Mouse (Mus musculus): ENCODE results near the gene 5830473C10Rik. TPM values are rescaled to one million over a fixed set of nuclear protein-coding genes. Genes with fewer than 3 reads are reported as not detected.

The 5830473C10Rik gene
- not detected in 2 replicates for polyA plus RNA-seq (2014; fragmentation: Nextera tagmentation; extraction: Ambion mirVana)

DNA sequence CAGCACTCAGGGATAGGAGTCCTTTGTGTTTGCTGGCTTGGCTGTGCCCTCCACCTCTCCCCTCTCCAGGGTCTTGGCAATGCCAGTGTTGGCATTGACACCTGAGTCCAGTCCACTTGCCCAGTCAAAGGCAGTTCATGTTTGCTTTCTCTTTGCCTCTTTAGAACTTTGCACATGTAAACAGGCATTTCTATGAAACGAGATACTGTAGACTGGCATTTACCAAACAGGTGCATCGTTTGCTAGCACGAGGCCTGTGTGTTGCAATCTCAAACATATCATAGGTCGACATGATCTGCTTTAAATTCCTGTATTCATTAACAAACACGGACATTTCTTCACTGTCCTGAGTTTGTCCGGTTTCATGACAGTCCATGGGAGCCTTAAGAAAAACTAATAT lies at the start of gene 5830473C10Rik:
Gene 5830473C10Rik, plus strand, starts transcription at position 365 of the 400 bp plus-strand sequence.
- no peaks in the 10 kb centered on the region for H3K9me3 ChIP-seq (ENCODE audit: control insufficient read depth, low read length)
- H3K4me2 ChIP-seq (ENCODE audit: low read depth, severe bottlenecking), result no peak within 1 kb of the TSS
- no peaks in the 10 kb centered on the region for H3K36me3 ChIP-seq (ENCODE audit: control insufficient read depth, insufficient read depth, low read length)
- 90% methylated on average over 6 of the region's 6 CpGs for WGBS
- H3K4me1 ChIP-seq (ENCODE audit: control insufficient read depth, insufficient read depth, low read length), result no peaks in the 10 kb centered on the region
- no peaks in the 10 kb centered on the region for H3K27me3 ChIP-seq (ENCODE audit: control insufficient read depth, insufficient read depth, low read length)
- ATAC-seq (ENCODE audit: insufficient number of reproducible peaks, low FRiP score, low TSS enrichment, low read depth), result no peak
- H3K27ac ChIP-seq (replicated peaks; ENCODE audit: low read depth, low read length), result no peak within 1 kb of the TSS
- DNase-seq (ENCODE audit: low spot score), result no peak
- no peak within 1 kb of the TSS for H3K4me3 ChIP-seq (ENCODE audit: low read depth, low read length)
- no peak within 1 kb of the TSS for H3K9ac ChIP-seq (ENCODE audit: low read length)

DNA sequence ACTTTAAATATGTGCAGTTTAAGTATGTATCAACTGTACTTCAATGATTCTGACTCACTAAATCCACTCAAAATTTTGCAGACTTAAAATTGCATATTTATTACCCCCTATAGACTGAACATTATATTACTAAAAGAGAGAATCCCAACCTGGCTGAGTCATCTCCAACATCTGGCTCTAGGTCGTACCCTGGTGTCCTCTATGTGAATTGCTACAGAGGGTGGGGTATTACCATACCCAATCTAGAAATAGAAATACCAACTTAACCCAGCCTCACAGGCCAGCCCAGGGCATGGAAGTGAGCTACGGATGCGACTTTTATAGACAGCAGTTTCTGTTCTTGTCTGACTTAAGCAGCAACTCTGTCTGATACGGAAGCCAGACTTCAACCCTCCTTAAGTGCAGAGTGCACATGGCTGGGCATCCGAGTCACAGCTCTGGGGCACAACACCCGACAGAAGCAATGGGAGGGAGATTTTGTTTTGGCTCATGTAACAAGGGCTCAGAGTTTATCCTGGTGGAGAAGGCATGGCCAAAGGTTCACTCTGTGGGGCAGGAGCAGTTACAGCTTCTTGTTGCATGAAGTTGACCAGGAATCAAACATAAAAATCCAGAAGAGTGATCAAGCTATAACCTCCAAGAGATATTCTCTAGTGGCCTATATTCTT lies 48.5 kb upstream of the 5830473C10Rik start:
- 87% methylated on average over 6 of the region's 6 CpGs for WGBS
- no peak; the same call in 1 of the 2 replicates for ATAC-seq (ENCODE audit: insufficient number of reproducible peaks, low FRiP score, low TSS enrichment, low read depth)
- no peak overlapping the region for H3K4me2 ChIP-seq (ENCODE audit: low read depth, severe bottlenecking)

DNA sequence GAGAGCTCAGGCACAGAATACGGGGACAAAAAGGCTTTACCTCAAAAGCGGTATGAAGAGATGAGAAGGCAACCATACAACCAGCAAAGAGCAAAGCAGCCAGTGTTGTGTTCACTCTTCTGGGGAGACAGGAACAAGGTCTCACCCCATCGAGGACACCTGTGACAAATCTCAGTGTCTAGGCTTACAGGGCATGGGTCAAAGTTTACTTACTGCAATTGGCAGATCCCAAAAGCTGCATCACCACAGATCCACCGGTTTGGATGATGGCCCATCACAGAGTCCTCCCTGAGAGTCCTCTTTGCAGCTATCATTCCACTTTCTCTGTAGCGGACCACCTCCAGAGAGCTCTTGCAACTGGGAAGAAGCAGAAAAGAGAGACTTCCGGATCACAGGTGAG lies 45.3 kb upstream of the 5830473C10Rik start:
- Histone ChIP-seq H3K27me3 (ENCODE audit: control insufficient read depth, insufficient read depth, low read length) (no peaks in the 10 kb centered on the region), H3K4me2 (ENCODE audit: low read depth, severe bottlenecking) (no peak overlapping the region), H3K9me3 (ENCODE audit: control insufficient read depth, low read length) (no peaks in the 10 kb centered on the region), H3K36me3 (ENCODE audit: control insufficient read depth, insufficient read depth, low read length) (no peaks in the 10 kb centered on the region), H3K27ac (replicated peaks; ENCODE audit: low read depth, low read length) (no peak overlapping the region), H3K4me1 (ENCODE audit: control insufficient read depth, insufficient read depth, low read length) (no peaks in the 10 kb centered on the region), H3K9ac (ENCODE audit: low read length) (no peak overlapping the region), H3K4me3 (ENCODE audit: low read depth, low read length) (no peak overlapping the region)
- DNase-seq (ENCODE audit: low spot score) (no peak), ATAC-seq (ENCODE audit: insufficient number of reproducible peaks, low FRiP score, low TSS enrichment, low read depth) (no peak)
- 88% methylated on average over 6 of the region's 6 CpGs for WGBS

More for the DNA sequence above, 48.5 kb upstream of the 5830473C10Rik start:
- H3K9me3 ChIP-seq (ENCODE audit: control insufficient read depth, low read length), result no peaks in the 10 kb centered on the region
- H3K27ac ChIP-seq (replicated peaks; ENCODE audit: low read depth, low read length), result no peak overlapping the region
- H3K4me3 ChIP-seq (ENCODE audit: low read depth, low read length), result no peak overlapping the region
- no peak for DNase-seq (ENCODE audit: low spot score)
- no peak overlapping the region for H3K9ac ChIP-seq (ENCODE audit: low read length)
- H3K36me3 ChIP-seq (ENCODE audit: control insufficient read depth, insufficient read depth, low read length), result no peaks in the 10 kb centered on the region
- no peaks in the 10 kb centered on the region for H3K27me3 ChIP-seq (ENCODE audit: control insufficient read depth, insufficient read depth, low read length)
- no peaks in the 10 kb centered on the region for H3K4me1 ChIP-seq (ENCODE audit: control insufficient read depth, insufficient read depth, low read length)

DNA sequence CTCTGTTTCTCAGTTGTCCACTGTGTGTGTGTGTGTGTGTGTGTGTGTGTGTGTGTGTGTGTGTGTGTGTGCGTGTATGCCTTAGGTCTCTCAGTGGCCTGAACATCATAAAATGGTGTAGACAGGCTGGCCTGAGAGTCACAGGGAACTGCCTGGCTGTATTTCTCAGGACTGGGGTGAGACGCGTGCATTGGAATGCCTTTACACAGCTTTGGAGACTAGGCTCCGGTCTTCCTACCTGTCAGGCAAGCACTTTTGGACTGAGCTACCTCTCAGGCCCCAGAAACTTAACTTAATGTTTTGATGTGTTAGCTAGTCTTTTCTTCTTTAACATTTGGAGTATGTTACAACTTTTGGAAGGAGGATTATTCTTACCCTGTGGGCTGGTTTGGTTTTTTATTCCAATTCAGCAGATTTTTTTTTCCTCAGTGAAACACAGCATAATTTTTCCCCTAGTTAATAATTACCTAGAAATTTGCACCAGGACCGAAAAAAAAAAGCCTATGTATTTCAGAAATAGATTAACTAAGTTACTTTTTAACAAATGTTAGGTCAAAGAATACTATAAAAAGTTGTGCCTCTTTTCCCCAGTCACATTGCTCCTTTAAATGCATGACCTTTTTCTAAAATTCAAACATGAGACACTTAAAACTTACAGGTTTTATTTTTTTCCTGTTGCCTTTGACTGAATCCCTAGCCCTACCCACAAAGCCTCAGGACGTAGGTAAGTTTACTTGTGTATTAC lies 42.4 kb upstream of the 5830473C10Rik start, which contains the start of gene Afm:
Gene Afm, plus strand, starts transcription at position 577 of the 745 bp plus-strand sequence.
- no peak within 1 kb of the TSS for H3K4me2 ChIP-seq (ENCODE audit: low read depth, severe bottlenecking)
- DNase-seq (ENCODE audit: low spot score), result no peak
- no peaks in the 10 kb centered on the region for H3K27me3 ChIP-seq (ENCODE audit: control insufficient read depth, insufficient read depth, low read length)
- H3K4me3 ChIP-seq (ENCODE audit: low read depth, low read length), result no peak within 1 kb of the TSS
- H3K9ac ChIP-seq (ENCODE audit: low read length), result no peak within 1 kb of the TSS
- H3K9me3 ChIP-seq (ENCODE audit: control insufficient read depth, low read length), result no peaks in the 10 kb centered on the region
- H3K27ac ChIP-seq (replicated peaks; ENCODE audit: low read depth, low read length), result no peak within 1 kb of the TSS
- H3K36me3 ChIP-seq (ENCODE audit: control insufficient read depth, insufficient read depth, low read length), result no peaks in the 10 kb centered on the region
- no peaks in the 10 kb centered on the region for H3K4me1 ChIP-seq (ENCODE audit: control insufficient read depth, insufficient read depth, low read length)
- 83% methylated on average over 6 of the region's 6 CpGs for WGBS
- no peak for ATAC-seq (ENCODE audit: insufficient number of reproducible peaks, low FRiP score, low TSS enrichment, low read depth)

DNA sequence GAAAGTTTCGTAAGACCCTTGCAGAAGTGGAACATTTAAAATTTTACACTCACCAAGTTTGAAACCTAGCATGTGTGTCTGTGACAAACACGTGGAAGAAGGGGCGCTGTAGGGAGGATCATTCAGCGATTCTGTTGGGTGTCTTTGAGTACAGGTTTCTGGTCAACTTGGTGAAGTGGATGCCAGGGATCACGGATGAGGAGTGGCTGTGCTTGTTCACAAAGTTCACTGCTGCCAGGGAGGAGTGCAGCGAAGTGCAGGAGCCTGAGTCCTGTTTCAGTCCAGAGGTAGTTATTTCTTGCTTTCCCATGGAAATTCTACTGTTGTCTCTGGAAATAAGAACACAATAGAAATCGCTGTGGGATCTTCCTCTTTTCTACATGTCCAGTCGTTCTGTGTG lies 9.7 kb upstream of the 5830473C10Rik start:
- H3K27me3 ChIP-seq (ENCODE audit: control insufficient read depth, insufficient read depth, low read length), result no peaks in the 10 kb centered on the region
- H3K27ac ChIP-seq (replicated peaks; ENCODE audit: low read depth, low read length), result no peak overlapping the region
- no peak overlapping the region for H3K4me2 ChIP-seq (ENCODE audit: low read depth, severe bottlenecking)
- H3K36me3 ChIP-seq (ENCODE audit: control insufficient read depth, insufficient read depth, low read length), result no peaks in the 10 kb centered on the region
- H3K9ac ChIP-seq (ENCODE audit: low read length), result no peak overlapping the region
- H3K9me3 ChIP-seq (ENCODE audit: control insufficient read depth, low read length), result no peaks in the 10 kb centered on the region
- H3K4me3 ChIP-seq (ENCODE audit: low read depth, low read length), result no peak overlapping the region
- no peak for DNase-seq (ENCODE audit: low spot score)
- 88% methylated on average over 8 of the region's 8 CpGs for WGBS
- no peak for ATAC-seq (ENCODE audit: insufficient number of reproducible peaks, low FRiP score, low TSS enrichment, low read depth)
- no peaks in the 10 kb centered on the region for H3K4me1 ChIP-seq (ENCODE audit: control insufficient read depth, insufficient read depth, low read length)

DNA sequence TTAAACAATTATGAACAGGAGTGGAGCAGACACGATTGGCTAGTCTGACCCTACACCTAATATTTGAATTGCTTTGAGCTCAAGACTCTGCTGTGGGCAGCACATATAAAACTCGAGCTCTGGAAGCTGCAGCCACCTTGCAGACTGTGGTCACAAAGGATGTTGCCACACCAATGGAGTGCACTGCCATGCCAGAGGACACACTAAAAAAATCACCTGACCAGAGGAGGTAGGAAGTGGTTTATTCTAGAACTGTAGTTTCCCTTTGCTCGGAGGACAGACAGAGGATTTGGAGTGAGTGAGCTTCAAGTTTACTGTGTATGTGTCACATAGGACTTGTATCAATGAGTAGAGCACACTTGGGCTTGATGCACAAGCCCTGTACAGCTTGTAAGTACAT lies 4.9 kb upstream of the 5830473C10Rik start:
- no peak overlapping the region for H3K9ac ChIP-seq (ENCODE audit: low read length)
- no peak overlapping the region for H3K27ac ChIP-seq (replicated peaks; ENCODE audit: low read depth, low read length)
- no peaks in the 10 kb centered on the region for H3K27me3 ChIP-seq (ENCODE audit: control insufficient read depth, insufficient read depth, low read length)
- WGBS, result 84% methylated on average over 3 of the region's 3 CpGs
- H3K4me1 ChIP-seq (ENCODE audit: control insufficient read depth, insufficient read depth, low read length), result no peaks in the 10 kb centered on the region
- H3K4me3 ChIP-seq (ENCODE audit: low read depth, low read length), result no peak overlapping the region
- no peaks in the 10 kb centered on the region for H3K9me3 ChIP-seq (ENCODE audit: control insufficient read depth, low read length)
- no peaks in the 10 kb centered on the region for H3K36me3 ChIP-seq (ENCODE audit: control insufficient read depth, insufficient read depth, low read length)
- H3K4me2 ChIP-seq (ENCODE audit: low read depth, severe bottlenecking), result no peak overlapping the region
- DNase-seq (ENCODE audit: low spot score), result no peak
- no peak for ATAC-seq (ENCODE audit: insufficient number of reproducible peaks, low FRiP score, low TSS enrichment, low read depth)

DNA sequence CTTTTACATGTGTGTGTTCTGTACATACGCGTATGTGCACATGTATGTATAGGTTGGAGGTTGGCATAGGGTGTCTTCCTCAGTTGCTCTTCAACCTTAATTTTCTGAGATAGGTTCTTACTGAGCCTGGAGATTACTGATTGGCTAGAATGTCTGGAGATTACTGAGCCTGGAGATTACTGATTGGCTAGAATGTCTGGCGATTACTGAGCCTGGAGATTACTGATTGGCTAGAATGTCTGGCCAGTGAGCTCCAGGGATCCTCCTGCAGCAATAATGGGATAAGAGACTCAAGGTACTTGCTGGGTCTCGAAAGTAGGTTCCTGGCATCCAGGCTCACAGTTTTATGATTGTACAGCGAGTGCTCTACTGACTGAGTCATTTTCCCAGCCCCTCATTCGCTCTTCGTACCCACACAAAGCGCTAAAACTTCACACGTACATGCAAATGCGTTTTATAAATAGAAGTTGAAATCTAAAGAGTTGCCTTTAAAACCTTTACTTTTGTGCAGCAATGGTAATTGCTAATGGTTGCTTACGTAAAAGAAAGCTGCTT lies 891 bp downstream of the 5830473C10Rik start:
- H3K4me2 ChIP-seq (ENCODE audit: low read depth, severe bottlenecking), result no peak overlapping the region
- H3K4me3 ChIP-seq (ENCODE audit: low read depth, low read length), result no peak overlapping the region
- no peak overlapping the region for H3K27ac ChIP-seq (replicated peaks; ENCODE audit: low read depth, low read length)
- no peaks in the 10 kb centered on the region for H3K4me1 ChIP-seq (ENCODE audit: control insufficient read depth, insufficient read depth, low read length)
- H3K9ac ChIP-seq (ENCODE audit: low read length), result no peak overlapping the region
- 93% methylated on average over 11 of the region's 11 CpGs for WGBS
- H3K36me3 ChIP-seq (ENCODE audit: control insufficient read depth, insufficient read depth, low read length), result no peaks in the 10 kb centered on the region
- no peak for ATAC-seq (ENCODE audit: insufficient number of reproducible peaks, low FRiP score, low TSS enrichment, low read depth)
- H3K27me3 ChIP-seq (ENCODE audit: control insufficient read depth, insufficient read depth, low read length), result no peaks in the 10 kb centered on the region
- DNase-seq (ENCODE audit: low spot score), result no peak
- no peaks in the 10 kb centered on the region for H3K9me3 ChIP-seq (ENCODE audit: control insufficient read depth, low read length)

DNA sequence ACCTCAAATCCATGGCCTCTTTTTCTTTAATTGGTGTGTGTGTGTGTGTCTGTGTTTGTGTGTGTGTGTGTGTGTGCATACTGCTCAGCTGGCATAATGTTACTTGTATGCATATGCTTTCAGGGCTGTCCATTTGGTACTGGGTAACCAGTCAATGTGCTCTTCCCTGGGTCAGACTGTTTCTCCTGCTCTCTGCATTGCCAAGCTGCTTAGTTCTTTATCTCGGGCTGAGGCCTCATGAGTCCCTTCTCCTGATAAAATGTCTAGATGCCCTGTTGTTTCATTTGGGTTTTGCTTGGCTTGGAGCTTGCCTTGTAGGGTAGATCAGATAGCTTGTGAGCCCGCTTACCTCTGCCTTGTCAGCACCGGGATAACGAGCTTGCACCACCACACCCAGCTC lies 2.0 kb downstream of the 5830473C10Rik start:
- no peak overlapping the region for H3K4me2 ChIP-seq (ENCODE audit: low read depth, severe bottlenecking)
- H3K4me3 ChIP-seq (ENCODE audit: low read depth, low read length), result no peak overlapping the region
- DNase-seq (ENCODE audit: low spot score) (no peak), ATAC-seq (ENCODE audit: insufficient number of reproducible peaks, low FRiP score, low TSS enrichment, low read depth) (no peak)
- H3K27me3 ChIP-seq (ENCODE audit: control insufficient read depth, insufficient read depth, low read length), result no peaks in the 10 kb centered on the region
- H3K27ac ChIP-seq (replicated peaks; ENCODE audit: low read depth, low read length), result no peak overlapping the region
- H3K9me3 ChIP-seq (ENCODE audit: control insufficient read depth, low read length), result no peaks in the 10 kb centered on the region
- no peak overlapping the region for H3K9ac ChIP-seq (ENCODE audit: low read length)
- no peaks in the 10 kb centered on the region for H3K36me3 ChIP-seq (ENCODE audit: control insufficient read depth, insufficient read depth, low read length)
- 83% methylated on average over 4 of the region's 4 CpGs for WGBS
- no peaks in the 10 kb centered on the region for H3K4me1 ChIP-seq (ENCODE audit: control insufficient read depth, insufficient read depth, low read length)
